Mouse (Mus musculus) right cerebral cortex, adult 18-20 months (tissue): ENCODE results near the gene Sec24b.

Experiments used
- DNase-seq: peaks from one replicate; pipeline ENCODE4 v3.0.0; 2022; ENCODE audit warnings: mixed read lengths

The Sec24b gene

DNA sequence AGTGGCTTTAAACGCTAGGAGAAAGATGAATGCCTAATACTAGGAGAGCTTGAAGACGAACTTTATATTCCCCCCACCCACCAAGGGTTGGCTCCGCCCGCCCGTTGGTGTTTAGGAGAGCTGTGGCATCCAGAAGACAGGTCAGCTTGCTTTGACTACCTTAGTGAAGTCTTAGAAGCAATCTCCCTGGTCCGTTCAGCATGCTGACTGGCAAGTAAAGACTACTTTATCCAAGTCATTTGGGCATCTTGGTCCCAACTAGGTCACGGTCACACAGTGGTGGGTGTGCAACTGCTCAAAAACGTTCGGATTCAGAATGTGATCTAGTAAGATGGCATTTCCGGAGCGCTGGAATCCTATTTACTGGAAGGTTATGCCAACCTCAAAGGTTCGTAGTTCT lies at the start of gene Sec24b:
Gene Sec24b, minus strand, starts transcription at position 273 of the 400 bp plus-strand sequence.
- DNase-seq, result peak; percentile 23

DNA sequence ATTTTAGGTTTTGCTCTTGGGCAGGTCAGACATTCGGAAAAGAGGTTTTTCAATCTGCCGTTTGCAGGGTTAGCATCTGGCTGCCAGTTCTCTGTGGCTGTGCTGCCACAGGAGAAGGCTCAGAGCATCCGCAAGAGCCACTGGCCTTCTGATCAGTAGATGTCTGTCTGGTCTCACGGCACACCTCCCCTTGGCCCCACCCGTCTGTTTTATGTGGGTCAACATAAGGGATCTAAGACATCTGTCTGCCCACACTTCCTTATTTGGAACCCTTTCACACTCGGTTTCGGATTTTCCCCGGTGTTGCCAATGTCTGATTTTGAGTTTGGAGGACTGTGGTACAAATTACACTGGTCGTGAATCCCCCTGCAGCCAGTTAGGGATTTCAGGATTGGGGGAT lies 43.1 kb upstream of the Sec24b start:
- no peak for DNase-seq

DNA sequence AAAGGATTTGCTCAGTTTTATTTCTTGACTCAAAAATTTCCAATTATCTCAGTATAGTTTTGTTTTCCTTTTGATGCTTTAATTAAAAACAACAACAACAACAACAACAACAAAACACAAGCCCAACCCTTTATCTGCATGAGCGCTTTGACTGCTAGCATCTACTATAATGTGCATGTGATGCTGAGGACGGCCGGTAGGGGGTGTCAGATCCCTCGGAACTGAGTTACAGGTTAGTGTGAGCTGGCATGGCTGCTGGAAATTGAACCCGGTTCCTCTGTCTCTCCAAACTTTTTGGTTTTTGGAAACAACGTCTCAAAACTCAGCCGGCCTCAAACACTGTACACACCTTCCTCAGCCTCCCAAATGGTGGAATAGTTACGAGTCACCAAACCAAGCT lies 42.1 kb upstream of the Sec24b start:
- DNase-seq, result no peak

DNA sequence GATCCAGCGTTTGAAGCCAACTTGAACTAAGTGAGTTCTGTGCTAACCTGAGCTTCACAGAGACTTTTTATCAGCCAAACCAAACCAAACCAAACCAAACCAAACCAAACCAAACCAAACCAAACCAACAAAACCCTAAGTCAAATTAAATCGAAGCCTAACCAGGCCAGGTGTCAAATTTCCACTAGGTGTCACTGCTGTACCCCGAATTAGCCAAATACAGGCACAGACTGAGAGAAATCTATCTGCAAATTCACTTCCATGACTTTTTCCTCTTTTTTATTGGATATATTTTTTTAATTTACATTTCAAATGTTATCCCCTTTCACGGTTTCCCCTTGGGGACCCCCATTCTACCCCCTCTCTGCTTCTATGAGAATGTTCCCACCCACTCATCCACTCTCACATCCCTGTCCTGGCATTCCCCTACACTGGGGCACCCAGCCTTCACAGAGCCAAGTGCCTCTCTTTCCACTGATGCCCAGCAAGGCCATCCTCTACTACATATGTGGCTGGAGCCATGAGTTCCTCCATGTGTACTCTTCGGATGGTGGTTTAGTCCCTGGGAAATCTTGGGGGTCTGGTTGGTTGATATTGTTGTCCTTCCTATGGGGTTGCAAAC lies 33.9 kb upstream of the Sec24b start:
- peak; percentile 42 for DNase-seq

DNA sequence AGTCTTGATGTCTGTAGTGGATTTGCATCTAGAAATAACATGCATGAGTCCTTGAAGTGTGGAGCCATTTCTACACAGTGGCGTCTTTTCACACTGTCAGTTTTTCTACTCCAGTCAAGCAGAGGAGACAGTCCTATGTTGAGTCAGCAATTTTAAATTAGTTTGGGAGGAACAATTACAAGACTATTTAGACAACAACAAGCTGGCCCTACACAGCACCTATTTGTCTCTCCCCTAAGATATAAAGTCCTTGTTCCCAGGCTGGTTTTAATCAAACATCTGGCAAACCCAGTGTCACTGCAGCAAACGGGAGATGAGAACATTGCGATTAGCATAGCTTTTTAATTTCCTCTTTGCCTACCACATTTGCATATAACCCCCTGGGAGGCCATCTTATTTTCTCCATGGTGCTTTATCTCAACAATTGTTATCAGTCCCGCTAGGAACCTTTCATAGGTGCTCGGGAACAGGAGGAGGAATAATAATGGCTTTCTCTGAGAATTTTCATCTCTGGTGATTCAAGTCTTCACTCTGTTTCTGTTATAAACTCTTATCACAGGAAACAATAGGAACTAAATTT lies 32.9 kb upstream of the Sec24b start:
- DNase-seq, result no peak

DNA sequence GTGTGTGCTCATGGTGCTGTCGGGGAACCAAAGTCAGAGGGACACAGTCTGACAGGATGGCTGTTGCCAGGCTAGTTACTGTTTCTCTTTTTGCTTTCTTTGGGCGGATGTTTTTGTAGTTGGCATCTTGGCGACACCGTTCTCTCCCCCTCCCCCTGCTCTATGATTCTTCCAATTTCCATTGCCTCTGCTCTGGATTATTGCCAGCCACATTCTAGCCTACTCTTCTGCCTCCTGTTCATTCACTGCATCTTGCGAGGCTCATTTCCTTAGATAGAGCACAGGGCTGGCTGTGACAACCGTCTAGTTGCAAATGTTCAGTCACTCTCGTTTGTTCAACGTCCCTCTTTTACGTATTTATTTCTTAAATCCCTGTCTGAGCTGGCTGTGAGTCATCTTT lies 29.1 kb upstream of the Sec24b start:
- no peak for DNase-seq

DNA sequence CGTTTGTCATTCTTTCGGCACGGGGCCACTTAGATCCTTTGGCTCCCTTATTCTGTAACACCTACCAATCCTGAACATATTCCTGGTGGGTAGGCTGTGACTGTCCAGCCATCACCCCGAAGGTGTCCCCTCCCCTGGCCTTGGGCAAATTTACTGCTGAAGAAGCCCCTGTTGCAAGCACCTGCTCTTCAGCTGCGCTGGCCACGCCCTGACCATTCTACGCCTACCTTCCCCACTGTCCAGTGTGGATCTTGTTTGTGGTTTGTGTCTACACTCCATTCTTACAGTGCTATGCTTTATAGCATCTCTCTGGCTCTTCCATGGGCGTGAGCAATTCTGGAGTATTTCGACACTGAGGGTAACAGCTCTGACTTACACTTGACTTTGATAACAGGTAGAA lies 27.3 kb upstream of the Sec24b start:
- no peak for DNase-seq

DNA sequence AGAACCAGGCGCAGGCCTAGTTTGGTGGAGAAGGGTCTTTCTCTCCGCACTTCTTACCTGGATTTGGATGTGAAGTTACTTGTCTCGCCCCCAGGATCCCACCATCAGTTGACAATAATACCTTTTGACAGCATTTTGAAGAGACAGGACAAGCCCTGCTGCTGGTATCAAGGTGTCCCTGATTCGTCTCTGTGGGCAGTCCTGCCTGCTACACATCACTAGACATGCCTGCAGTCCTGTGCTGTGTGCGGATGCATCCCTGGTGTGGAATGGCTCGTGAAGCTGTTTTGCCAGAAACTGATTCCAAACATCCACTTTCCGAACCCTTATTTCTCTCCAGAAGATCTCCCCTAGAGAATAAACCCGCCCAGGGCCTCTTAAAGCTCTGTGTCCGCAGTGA lies 26.1 kb upstream of the Sec24b start:
- DNase-seq, result no peak

DNA sequence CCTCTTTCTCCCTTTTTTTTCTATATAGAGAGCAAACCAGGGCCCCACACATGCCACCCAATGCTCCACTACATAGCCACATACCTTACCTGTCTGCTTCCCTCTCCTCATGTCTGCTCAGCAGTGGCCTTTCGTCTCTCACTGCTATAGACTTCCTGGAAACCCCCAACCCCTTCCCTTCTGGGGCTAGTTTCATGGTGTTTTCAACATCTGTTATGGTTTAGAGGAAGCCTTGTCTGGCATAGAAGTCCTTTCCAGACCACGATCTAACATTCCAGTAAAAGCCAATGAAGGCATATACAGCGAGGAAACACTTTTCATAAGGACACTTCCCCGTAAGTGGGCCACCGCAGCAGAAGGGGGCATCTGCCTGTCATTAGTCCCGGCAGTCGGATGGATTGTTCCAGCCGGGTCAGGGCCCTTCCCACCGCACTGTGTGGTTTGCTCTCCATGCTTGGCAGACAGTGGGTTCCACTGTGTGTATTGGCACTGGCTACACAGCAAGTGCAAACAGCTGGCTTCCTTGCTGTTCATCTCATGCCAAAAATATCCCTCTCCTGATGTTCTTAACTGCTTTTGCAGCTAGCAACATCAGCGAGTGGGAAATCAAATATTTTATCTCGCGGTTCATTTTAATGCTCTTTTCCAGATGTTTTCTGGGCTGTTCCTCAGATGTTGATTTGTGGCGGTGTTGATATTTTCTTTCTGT lies 25.2 kb upstream of the Sec24b start:
- no peak for DNase-seq

DNA sequence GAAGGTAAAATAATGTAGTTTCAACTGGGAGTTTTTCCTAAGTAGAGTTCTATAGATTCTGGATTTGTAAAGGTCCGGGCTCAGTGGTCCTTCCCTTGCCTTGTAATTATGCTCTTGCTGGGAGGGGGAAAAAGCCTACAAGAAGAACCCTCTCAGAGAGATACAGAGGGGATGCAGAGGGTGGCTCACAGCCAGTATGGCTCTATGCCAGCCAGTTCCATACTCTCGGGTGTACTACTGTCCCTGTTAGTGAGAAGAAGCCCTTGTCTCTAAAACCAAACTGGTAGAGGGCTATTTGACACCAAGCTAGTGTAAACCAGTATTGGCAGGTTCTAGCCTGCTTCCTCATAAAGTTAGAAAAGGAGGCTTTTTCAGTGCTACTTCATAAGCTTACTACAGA lies 22.0 kb upstream of the Sec24b start:
- no peak for DNase-seq

DNA sequence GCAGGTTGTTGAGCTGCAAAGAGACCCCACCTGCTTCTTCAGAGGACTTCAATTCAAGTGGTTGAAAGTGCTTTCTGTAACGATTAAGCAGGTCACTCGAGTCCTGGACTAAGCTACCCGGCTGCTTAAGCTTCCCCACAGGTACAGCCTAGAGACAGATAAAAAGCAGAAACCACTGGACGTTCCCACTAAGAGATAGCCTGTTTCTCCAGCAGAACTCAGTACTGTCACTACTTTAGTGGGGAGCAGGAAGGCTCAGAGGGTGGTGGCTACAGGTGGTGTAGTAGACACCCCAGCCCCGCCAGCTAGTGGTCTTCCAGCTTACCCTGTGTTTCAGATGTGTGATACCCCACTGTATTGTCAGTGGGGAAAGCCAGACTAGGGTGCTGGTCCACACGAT lies 19.3 kb upstream of the Sec24b start:
- no peak for DNase-seq

DNA sequence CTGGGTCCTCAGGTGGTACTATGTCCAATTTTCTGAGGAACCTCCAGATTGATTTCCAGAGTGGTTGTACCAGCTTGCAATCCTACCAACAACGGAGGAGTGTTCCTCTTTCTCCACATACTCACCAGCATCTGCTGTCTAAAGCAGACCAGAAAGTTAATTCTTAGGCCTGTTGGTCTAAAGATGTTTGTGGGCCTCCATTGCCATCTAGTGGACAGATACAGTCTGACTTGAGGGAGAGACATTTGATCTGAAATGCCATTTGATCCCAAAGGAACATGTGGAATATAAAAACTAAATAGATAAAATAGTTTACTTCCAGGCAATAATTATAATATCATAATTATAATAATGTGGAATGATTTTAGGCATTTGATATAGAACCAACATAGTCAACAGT lies 18.4 kb upstream of the Sec24b start:
- peak; percentile 66 for DNase-seq

DNA sequence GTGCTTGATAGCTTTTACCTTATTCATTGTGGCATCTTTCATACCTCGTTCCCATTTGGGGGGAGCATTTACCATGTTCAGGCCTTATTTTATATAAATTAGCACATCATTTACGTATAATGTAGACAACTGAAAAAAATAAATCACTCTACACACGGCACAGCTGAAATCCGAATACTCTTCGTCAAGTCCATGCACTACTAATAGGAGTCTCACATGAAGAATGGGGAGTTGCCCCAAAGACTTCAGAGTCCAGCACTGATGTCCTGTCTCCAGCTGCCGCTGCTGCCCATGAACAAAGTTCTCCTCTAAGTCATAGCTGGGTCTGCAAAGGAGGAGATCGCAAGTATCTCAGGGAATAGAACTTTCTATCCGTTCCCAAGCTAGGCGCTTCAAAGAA lies 15.9 kb upstream of the Sec24b start:
- DNase-seq, result no peak

DNA sequence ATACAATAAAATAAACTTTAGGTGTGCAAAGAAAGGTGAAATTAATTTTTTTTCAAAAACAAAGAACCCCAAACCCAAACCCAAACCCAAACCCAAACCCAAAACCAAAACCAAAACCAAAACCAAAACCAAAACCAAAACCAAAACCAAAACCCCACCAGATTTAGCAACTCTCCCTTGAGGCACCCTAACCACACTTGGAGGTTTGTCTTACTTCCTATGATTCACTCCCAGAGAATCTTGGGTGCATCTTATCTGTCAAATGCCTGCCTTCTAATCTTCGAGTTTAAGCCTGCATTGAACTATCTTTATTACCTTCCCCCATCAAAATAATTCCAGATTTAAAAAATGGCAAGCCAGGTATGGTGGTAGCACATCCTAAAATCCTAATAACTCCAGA lies 14.4 kb upstream of the Sec24b start:
- no peak for DNase-seq

DNA sequence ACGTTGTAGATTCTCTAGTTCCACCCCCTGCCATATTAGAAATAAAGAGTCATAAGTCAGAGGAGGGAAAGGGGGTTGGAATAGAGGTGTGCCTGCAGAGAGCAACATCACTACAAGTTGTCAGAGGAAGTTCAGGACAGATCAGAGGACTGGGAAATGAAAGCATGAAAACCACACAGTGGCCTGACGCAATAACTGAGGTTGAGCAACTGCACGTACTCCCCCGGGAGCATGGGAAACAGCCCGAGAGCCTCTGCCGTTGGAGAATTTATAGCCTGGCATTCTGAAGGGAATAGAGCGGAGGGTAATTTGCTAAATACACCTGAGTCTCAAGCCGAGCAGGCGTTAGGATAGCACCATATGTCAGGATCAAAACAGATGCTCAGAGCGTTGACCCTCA lies 11.7 kb upstream of the Sec24b start:
- DNase-seq, result no peak

DNA sequence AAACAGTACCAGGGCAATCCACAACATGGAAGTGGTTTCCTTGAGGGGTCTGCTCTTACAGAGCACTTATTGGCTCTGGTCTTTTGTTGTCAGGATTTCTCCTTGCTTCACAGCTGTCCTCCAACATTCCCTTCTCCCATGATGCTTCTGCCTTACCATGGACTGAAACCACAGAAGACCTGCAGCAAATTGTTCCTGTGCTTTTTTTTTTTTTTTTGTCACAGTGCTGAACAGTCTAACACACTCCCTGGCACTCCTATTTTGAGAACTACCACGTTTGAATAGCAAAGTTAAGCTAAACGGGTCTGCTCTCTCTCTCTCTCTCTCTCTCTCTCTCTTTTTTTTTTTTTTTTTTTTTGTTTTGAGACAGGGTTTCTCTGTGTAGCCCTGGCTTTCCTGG lies 10.6 kb upstream of the Sec24b start:
- no peak for DNase-seq

DNA sequence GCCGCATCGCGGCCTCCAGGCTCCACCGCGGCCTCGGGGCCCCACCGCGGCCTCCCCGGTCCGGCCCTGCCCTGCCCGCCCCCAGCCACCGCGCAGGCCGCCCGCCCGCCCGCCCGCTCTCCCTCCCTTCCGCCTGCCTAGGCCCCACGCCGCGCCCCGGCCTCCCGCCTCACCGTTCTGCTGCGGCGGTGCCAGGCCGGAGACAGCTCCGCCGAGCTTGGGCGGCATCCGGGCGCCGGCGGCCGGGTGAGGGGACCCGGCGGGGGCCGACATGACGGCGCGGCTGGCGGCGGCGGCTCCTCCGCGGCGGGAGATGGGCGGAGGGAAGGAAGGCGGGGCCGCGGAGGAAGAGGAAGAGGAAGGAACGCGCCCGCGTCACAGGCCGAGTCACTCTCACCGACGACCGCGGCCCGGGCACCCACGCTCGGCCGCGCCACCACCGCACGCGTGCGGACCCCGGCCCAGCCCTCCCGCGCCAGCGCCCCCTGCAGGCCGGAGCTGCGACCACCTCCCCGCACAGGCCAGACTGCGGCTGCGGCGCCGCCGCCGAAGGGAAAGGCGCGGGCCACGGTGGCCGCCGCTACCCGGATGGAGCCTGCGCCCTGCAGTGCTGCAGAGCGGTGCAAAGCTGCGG lies 840 bp downstream of the Sec24b start:
- DNase-seq, result peak; percentile 88

DNA sequence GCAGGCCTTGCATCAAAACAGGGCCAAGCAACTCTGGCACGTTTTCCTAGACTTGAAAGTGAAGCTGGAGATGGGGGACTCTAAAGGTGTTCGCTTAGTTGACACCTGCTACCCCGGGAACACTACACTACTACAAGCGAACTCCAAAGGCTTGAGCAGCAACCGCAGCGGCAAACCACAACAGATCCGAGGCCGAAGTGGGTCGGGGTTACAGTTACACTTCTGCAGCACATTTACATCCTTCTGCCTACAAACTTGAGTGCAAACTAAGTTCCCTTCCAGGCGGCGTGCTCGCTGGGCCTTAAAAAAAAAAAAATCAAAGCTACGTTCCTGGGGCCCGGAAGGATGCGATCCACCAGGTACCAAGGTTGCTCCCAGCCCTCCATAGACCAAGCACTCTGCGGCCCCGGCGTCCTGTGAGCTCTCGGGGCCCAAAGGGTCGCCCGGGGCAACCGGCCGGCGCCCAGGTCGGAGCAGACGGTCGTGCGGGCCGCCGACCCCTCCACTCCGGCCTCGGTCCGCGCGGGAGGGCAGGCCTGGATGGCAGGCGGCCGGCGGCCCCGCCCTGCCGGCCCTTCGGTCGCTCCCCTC lies 1.5 kb downstream of the Sec24b start:
- no peak for DNase-seq

DNA sequence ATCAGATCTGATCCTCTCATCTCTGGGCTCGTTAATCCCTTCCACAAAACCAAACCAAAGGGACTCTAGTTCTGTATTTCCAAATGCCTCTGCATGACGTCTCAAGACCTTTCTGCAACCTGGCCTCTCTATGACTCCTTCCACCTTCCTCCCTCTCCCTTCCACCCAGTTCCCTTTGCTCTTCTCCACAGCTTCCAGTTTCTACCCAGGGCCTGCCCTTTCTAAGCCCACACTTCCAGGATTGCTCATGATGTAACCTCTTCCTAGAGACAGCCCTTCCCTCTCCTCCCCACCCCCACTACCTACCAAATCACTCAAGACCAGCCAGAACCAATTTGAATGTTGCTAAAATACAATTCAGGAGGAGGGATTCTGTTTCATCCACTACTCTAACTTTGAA lies 2.9 kb downstream of the Sec24b start:
- no peak for DNase-seq

DNA sequence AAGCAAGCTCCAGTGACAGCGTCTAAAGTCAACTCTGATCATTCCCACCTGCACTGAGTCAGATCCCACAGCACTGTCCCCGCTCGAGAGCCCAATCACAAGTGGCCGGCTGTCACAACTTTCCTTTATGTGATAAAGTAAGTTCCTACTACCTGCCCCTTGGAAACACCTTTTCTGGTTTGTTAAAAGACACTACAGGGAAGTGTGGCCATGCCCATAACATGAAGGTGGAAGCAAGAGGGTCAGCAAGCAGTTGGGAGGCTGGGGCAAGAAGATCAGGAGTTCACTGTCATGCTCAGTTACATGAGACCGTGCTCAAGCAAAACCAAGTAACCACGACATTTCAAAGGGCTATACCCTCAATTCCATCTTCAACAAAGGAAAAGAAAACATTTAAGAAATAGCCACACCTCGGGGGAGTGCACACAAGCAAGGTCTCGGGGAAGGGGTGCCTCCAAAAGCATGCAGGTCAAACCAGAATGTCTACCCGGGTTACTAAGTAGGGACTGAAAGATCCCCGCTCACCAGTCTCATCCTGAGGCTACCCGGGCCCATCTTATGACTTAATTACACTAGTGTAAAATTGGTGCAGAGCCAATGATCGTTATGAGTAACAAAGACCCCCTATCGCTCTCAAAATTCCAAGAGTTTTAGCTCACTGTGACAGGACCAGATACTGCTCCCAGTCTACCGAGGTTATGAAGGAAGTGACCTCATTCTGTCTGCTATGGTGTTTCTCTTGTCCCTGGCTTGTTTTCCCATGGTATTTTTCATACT lies 3.6 kb downstream of the Sec24b start:
- no peak for DNase-seq

DNA sequence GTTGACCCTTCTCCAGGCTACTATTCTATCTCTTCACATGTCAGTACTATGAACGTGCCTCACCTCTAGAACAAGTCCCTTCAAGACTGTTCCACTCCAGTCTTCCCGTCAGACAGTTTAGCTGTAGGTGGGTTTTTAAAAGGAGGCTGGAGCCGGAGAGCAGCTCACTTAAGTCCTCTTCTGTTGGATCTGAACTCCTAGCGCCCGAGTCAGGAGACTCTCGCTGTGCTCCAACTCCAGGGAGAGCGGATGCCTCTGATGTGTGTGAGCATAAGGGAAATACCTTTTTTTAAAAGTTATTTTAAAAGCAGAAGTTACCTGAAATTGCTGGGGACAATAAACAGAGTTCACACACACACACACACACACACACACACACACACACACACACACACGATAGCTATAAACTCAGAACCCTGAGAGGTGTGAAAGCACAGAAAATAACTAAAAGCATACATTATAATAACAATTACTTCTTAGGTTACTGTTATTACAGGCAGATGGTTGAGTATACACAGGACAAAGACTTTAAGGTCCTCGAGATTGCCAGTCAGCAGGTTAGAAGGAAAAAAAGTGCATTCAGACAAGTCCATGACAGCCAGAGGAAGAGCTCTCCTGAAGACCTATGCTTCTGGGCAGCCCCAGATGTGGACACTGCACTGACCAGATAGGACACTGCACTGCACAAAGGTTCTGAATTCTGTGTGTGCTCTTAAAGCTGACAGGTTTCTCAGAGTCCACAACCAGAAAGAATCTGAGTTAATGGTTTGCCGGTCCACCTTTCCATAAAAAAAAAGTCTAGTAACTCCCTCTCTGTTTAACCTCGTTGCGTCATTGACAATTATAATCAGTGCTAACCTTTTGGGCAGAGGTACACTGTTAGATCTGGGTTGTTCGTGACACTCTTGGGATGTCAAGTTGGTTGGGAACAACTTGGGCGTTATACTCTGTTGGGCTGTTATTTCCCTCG lies 5.7 kb downstream of the Sec24b start:
- DNase-seq, result no peak

DNA sequence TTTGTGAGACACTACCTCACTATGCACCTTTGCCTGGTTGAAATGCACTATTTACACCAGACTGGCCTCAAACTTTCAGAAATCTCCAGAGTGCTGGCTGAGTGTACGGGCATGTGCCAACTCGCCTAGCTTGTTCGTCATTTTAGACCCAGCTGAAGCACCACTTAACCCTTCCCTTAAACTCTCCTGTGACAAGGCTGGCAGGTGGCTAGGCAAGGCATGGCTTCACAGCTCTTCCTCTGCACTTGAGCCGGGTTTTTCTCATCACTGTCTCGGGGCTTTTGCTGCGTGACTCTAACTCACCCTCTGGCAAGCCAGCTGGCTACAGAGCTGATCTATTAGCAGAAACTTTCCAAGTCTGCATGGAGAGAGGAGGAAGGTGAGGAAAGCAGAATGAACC lies 6.8 kb downstream of the Sec24b start:
- DNase-seq, result no peak
